Mouse (Mus musculus): ENCODE data around the gene Orc2.

Gene Orc2

GRCm38 (mm10) chr1:58504577-58505254 lies at the start of gene Orc2:
Gene Orc2 (minus strand): TSS chr1:58505109.
- WGBS, result under 1% methylated on average over 64 of the region's 64 CpGs

GRCm38 (mm10) chr1:58541386-58541785 lies 36.5 kb upstream of the Orc2 start:
- 61% methylated on average over 1 of the region's 1 CpGs for WGBS

- WGBS, result 93% methylated on average over 3 of the region's 3 CpGs
Observed at GRCm38 (mm10) chr1:58507249-58507648, 2.3 kb upstream of the Orc2 start.

GRCm38 (mm10) chr1:58503793-58504370 lies 1.0 kb downstream of the Orc2 start:
- 14% methylated on average over 9 of the region's 9 CpGs for WGBS

- WGBS, result 100% methylated on average over 1 of the region's 1 CpGs
Observed at GRCm38 (mm10) chr1:58498758-58499157, 6.2 kb downstream of the Orc2 start.

- 66% methylated on average over 4 of the region's 4 CpGs for WGBS
Observed at GRCm38 (mm10) chr1:58497678-58498077, 7.2 kb downstream of the Orc2 start.

GRCm38 (mm10) chr1:58495603-58496002 lies 9.3 kb downstream of the Orc2 start:
- WGBS, result 92% methylated on average over 6 of the region's 6 CpGs

GRCm38 (mm10) chr1:58482647-58483046 lies 22.3 kb downstream of the Orc2 start:
- 51% methylated on average over 4 of the region's 4 CpGs for WGBS

- 97% methylated on average over 8 of the region's 8 CpGs for WGBS
Observed at GRCm38 (mm10) chr1:58475662-58476061, 29.2 kb downstream of the Orc2 start.

- 68% methylated on average over 4 of the region's 4 CpGs for WGBS
Observed at GRCm38 (mm10) chr1:58465561-58465960, 39.3 kb downstream of the Orc2 start.

- WGBS, result 71% methylated on average over 4 of the region's 4 CpGs
Observed at GRCm38 (mm10) chr1:58465042-58465441, 39.9 kb downstream of the Orc2 start.

GRCm38 (mm10) chr1:58463935-58464334 lies 41.0 kb downstream of the Orc2 start:
- WGBS, result 74% methylated on average over 2 of the region's 2 CpGs

- WGBS, result 79% methylated on average over 3 of the region's 3 CpGs
Observed at GRCm38 (mm10) chr1:58460566-58460965, 44.3 kb downstream of the Orc2 start.

- 58% methylated on average over 2 of the region's 2 CpGs for WGBS
Observed at GRCm38 (mm10) chr1:58458867-58459266, 46.0 kb downstream of the Orc2 start.

GRCm38 (mm10) chr1:58458175-58458574 lies 46.7 kb downstream of the Orc2 start:
- 84% methylated on average over 5 of the region's 5 CpGs for WGBS

- 97% methylated on average over 6 of the region's 6 CpGs for WGBS
Observed at GRCm38 (mm10) chr1:58454316-58454715, 50.6 kb downstream of the Orc2 start.

- 86% methylated on average over 7 of the region's 7 CpGs for WGBS
Observed at GRCm38 (mm10) chr1:58448396-58448795, 56.5 kb downstream of the Orc2 start.

GRCm38 (mm10) chr1:58447766-58448165 lies 57.1 kb downstream of the Orc2 start:
- 96% methylated on average over 7 of the region's 7 CpGs for WGBS

GRCm38 (mm10) chr1:58445861-58446260 lies 59.0 kb downstream of the Orc2 start:
- 2% methylated on average over 11 of the region's 11 CpGs for WGBS

- under 1% methylated on average over 33 of the region's 33 CpGs for WGBS
Observed at GRCm38 (mm10) chr1:58445143-58445722, 59.7 kb downstream of the Orc2 start, which contains the start of the genes Nif3l1 and Ppil3. Gene Nif3l1 (plus strand): TSS chr1:58445151. Gene Ppil3 (minus strand): TSS chr1:58445486.

- 9% methylated on average over 10 of the region's 10 CpGs for WGBS
Observed at GRCm38 (mm10) chr1:58444691-58445090, 60.2 kb downstream of the Orc2 start.

GRCm38 (mm10) chr1:58424551-58424950 lies 80.4 kb downstream of the Orc2 start:
- 87% methylated on average over 3 of the region's 3 CpGs for WGBS

Data from cerebral cortex, adult 2 months (tissue).